Mouse (Mus musculus) T-helper 2 cell (primary cell): Measurements from ENCODE around the gene Ptpn11.

Experiments
- in situ Hi-C: fragments of 300-600 bp; cut with MboI, MseI; formaldehyde crosslinking; loops from one replicate; pipeline ENCODE4 v1.15.1; 2025; ENCODE audit warnings: high pct_unique_total_duplicates

Ptpn11 gene

GRCm38 (mm10) chr5:121129254-121129653, 61.9 kb downstream of the Ptpn11 start:
- in situ Hi-C loops: no loop called here

- in situ Hi-C loops: no loop called here
These were observed 65.1 kb downstream of the Ptpn11 start for GRCm38 (mm10) chr5:121126051-121126450.

GRCm38 (mm10) chr5:121125563-121125962, 65.6 kb downstream of the Ptpn11 start:
- in situ Hi-C loops: no loop called here

DNA sequence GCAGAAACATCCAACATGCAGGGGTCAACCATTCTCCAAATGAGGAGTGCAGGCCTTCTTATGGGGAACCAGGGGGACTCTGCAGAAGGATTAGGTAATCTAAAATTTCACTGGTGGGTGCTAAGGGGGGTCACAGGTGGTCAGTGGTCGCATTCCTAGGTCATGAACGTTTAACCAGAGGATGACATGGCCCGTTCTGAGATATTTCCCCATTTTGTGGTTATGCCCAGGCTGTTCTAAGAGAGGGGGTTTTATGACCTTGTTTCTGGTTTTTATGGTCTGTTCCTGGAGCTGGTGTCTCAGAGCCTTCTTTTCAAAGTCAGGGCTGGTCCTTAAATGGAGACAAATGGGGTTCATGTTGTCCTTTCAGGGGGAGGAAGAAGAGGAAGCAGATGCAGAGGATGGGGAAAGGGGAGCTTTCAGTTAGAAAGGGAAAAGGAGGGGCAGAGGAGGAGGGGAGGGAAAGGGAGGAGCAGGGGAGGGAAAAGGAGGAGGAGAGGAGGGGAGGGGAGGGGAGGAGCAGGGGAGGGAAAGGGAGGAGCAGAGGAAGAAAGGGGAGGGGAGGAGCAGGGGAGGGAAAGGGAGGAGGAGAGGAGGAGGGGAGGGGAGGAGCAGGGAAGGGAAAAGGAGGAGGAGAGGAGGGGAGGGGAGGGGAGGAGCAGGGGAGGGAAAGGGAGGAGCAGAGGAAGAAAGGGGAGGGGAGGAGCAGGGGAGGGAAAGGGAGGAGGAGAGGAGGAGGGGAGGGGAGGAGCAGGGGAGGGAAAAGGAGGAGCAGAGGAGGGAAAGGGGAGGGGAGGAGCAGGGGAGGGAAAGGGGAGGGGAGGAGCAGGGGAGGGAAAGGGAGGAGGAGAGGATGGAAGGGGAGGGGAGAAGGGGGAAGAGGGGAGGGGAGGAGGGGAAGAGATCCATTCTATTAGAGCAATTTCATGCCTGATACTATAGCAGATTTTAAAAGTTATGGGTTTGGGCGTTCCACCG, 66.7 kb downstream of the Ptpn11 start:
- in situ Hi-C loops: loop anchor here (5.0 kb wide), 1 partner anchor 37 kb away; no protein-coding TSS in a partner anchor

DNA sequence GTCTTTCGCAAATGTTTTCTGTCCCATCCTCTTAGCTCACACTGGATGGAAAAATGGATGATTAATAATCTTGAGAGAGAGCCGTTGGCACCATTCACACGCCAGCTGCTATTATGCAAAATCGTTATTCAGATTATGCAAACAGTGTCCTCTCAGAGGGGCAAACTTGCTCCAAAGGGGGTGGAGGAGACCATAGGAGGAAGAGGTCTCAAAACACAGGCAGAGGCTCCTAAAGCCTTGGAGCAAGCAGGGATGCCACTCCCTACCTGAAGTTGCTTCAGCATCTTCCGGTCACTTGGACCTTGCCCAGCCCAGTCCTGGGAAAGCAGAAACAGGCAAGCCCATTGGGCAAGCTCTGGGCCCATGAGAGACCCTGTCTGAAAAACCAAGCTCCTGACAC, 67.8 kb downstream of the Ptpn11 start:
- in situ Hi-C loops: loop anchor here (5.0 kb wide), 1 partner anchor 36 kb away; no protein-coding TSS in a partner anchor

GRCm38 (mm10) chr5:121122577-121122976, 68.6 kb downstream of the Ptpn11 start:
- in situ Hi-C loops: loop anchor here (5.0 kb wide), 1 partner anchor 35 kb away; no protein-coding TSS in a partner anchor

- in situ Hi-C loops: loop anchor here (5.0 kb wide), 1 partner anchor 35 kb away; no protein-coding TSS in a partner anchor
These were observed 69.2 kb downstream of the Ptpn11 start for GRCm38 (mm10) chr5:121122036-121122435.

DNA sequence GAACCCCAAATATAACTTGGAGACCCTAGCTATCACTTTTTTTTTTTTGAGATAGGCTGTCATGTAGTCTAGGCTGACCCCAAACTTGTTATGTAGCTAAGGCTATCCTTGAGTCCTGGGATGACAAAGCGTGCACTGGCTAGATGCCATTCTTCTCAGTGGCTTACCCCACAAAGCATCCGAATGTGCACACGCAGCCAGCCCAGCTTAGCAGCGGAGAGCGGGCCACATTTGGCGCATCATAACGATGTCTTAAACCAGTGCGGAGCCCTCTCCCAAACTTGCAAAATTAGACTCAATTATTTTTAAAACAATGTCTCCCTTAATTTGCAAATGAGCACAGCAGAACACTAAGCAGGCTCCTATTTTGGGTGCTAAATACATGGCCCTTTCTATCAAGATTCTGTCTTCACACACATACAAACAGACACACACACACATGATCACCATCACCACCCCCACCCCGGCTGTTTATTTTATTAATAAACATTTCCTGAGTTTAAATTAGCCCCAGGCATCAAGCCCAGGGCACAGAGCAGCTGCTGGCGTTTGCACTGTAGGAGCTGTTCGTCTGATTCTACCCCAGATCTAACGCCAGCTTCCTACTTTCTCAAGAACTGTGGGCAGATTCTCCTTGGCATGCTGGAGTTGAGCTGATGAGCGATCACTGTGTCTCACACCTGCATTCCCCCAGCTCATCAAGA, 71.7 kb downstream of the Ptpn11 start:
- in situ Hi-C loops: loop anchor here (5.0 kb wide), 1 partner anchor 32 kb away; no protein-coding TSS in a partner anchor

- in situ Hi-C loops: no loop called here
These were observed 72.9 kb downstream of the Ptpn11 start for GRCm38 (mm10) chr5:121118345-121118744.

- in situ Hi-C loops: no loop called here
These were observed 74.3 kb downstream of the Ptpn11 start for GRCm38 (mm10) chr5:121116941-121117340.

- in situ Hi-C loops: no loop called here
These were observed 75.6 kb downstream of the Ptpn11 start for GRCm38 (mm10) chr5:121115391-121116157.

DNA sequence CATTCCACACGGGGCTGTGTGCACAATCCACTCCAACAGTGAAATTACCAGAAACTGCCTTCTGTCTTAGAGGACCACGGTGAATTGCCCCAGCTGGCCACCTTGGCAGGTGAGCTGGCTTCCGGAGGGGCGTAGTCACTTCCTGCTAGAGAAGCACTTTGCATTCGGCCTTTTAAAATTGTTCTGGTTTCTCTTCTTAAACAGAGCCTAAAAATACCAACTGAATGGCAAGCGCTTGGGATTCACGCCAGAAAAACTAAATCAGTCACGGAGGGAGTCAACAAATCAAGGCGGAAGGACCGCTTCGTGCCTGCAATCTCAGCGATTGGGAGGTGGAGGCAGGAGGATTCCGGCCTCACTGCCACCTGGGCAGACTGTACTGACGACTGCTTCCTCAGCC, 77.0 kb downstream of the Ptpn11 start:
- in situ Hi-C loops: no loop called here

GRCm38 (mm10) chr5:121112390-121112789, 78.8 kb downstream of the Ptpn11 start:
- in situ Hi-C loops: no loop called here

DNA sequence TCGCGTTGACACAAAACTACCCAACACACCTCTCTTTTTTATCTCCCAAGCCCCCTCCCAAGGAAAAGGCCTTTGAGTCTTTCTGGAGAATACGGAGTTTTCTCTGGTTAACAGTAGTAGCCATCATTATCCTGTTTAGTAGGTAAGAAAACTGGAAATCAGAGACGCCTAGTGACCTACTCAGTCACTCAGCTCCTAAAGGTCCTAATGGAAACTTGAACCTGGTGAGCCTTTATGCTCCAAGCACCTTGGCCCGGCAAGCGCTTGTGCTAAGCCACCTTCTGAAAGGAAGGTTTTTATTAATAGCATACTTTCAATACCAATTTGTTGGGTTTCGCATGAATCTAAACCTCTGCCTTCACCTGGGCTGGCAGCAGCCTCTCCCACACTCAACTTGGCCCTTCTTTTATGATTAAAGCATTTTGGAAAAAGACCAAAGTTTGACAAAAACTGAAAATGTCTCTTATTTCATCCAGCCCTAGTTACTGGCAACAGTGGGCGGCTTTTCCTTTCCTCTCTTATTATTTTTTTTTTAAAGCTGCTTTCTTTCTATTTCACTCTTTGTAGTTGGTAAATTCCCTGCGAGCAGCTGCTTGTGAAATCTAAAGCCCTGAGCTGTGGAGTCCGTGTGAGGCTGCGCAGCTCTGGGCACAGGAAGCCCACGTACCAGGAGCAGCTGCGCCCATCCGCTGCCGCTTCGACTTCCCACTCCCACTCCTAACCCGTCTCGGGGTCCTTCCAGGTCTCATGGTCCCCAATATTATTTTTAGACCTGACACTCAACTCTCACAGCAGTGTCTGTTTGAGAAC, 79.9 kb downstream of the Ptpn11 start:
- in situ Hi-C loops: no loop called here

DNA sequence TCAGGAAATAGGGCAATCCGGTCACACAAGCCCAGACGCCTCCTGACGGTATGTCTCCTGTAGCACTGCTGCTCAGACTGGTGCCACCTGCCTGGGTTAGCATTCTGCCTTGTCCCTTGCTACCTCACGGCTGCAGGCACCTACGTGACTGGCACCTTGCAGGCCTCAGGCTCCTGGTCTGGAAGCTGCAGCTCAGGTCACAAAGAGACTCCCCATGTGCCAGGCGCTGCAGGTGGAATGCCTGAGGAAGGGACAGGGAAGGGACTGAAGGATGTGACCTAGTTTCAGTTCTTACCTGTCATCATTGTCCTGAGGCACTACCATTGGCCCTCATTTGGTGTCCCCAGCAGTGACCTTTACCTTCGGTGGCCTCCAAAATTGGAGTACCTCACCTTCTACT, 82.0 kb downstream of the Ptpn11 start:
- in situ Hi-C loops: no loop called here

- in situ Hi-C loops: no loop called here
These were observed 84.3 kb downstream of the Ptpn11 start for GRCm38 (mm10) chr5:121106913-121107312.

- in situ Hi-C loops: no loop called here
These were observed 90.2 kb downstream of the Ptpn11 start for GRCm38 (mm10) chr5:121100886-121101580.

DNA sequence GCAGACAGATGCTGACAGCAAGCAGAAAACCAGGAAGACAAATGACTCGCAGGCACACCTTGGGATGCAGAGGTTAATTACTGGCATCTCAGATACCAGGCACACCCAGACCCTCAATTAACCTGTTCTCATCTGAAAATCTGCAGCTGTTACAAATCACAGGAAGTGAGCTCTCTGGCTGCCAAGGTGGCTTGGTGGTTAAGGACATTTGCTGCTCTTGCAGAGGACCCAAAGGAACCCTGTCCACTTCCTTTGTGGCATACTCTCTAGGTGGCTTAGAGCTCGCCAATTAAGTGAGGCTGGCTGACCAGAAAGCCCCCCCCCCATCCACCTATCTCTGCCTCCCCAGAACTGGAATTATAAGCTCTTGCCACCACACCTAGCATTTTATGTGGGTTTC, 91.1 kb downstream of the Ptpn11 start:
- in situ Hi-C loops: no loop called here

DNA sequence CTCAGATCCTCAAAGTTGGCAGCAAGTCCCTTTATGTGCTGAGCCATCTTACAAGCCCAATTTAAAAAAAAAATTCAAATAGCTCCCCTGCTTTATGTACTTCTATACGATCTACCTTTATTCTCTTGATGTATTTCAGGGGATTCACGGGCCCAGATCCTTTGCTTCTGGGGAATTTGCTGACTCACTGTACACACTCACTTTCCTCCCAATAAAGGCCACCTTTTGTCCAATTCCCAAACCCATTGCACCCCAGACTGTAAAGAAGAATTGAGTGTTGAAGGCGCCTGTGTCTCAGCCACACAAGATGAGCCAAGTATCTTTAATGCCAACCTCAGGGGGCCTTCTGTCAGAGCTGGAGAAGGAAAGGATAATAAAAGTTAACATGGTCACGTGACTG, 93.2 kb downstream of the Ptpn11 start:
- in situ Hi-C loops: loop anchor here (5.0 kb wide), 1 partner anchor 311 kb away; no protein-coding TSS in a partner anchor

DNA sequence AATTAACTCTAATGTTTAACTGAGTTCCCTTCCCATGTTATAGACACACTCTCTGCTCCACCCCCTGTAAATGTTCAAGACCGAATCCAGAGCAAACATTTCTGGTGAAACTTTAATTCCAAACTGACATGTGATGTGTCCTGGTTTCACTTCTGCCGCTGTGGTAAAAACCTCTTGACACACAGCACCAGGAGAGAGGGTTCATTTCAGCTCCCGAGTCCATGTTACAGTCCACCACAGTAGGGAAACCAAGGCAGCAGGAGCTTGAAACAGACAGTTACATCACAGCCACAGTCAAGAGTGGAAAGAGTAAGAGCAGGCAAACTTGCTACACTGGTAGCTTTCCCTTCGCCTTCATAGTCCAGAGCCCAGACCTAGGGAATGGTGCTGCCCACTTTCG, 94.5 kb downstream of the Ptpn11 start:
- in situ Hi-C loops: loop anchor here (5.0 kb wide), 1 partner anchor 309 kb away; no protein-coding TSS in a partner anchor
